Mouse (Mus musculus): ENCODE data around the gene Foxf1. TPM values are rescaled to one million over a fixed set of nuclear protein-coding genes. Genes with fewer than 3 reads are reported as not detected.

The Foxf1 gene
- polyA plus RNA-seq, 1 experiment = 0.04 TPM

GRCm38 (mm10) chr8:121108657-121109056, 24.5 kb downstream of the Foxf1 start:
- H3K27me3 ChIP-seq (ENCODE audit: control insufficient read depth, insufficient read depth, insufficient read length) = no peaks in the 10 kb centered on the region
- H3K79me2 ChIP-seq (ENCODE audit: control insufficient read depth, insufficient read depth) = peaks cover 19% of the 10 kb centered on the region
- no peaks in the 10 kb centered on the region for H3K79me3 ChIP-seq (ENCODE audit: low read depth)
- peak overlapping the region; percentile 47 for H3ac ChIP-seq (ENCODE audit: control insufficient read depth, insufficient read length, low read depth)
- peak overlapping the region; percentile 66 for H3K4me3 ChIP-seq (ENCODE audit: insufficient read depth, poor library complexity, severe bottlenecking)
- H3K36me3 ChIP-seq (ENCODE audit: control insufficient read depth, insufficient read depth) = peaks cover 8% of the 10 kb centered on the region
- no peak for TF ChIP-seq FOSL1 (IDR thresholded peaks at IDR 0.05; ENCODE audit: insufficient read depth, low read length, poor library complexity, severe bottlenecking)
- TF ChIP-seq CTCF (IDR thresholded peaks at IDR 0.05; ENCODE audit: control insufficient read depth, insufficient read depth, insufficient read length) = no peak
- no peak for TF ChIP-seq MYOG (IDR thresholded peaks at IDR 0.05; ENCODE audit: control insufficient read depth, extremely low read depth, insufficient read length)
- no peak for TF ChIP-seq MYOD1 (IDR thresholded peaks at IDR 0.05; ENCODE audit: control insufficient read depth, insufficient read length, low read depth)
- TF ChIP-seq USF1 (IDR thresholded peaks at IDR 0.05; ENCODE audit: low read depth) = no peak
- TF ChIP-seq MAX (IDR thresholded peaks at IDR 0.05) = no peak
- no peak for TF ChIP-seq CEBPB (IDR thresholded peaks at IDR 0.05; ENCODE audit: low read depth)

- Histone ChIP-seq H3K4me3 (ENCODE audit: insufficient read depth, poor library complexity, severe bottlenecking) (no peak overlapping the region), H3K79me2 (ENCODE audit: control insufficient read depth, insufficient read depth) (peaks cover 20% of the 10 kb centered on the region), H3K36me3 (ENCODE audit: control insufficient read depth, insufficient read depth) (no peaks in the 10 kb centered on the region), H3K27me3 (ENCODE audit: control insufficient read depth, insufficient read depth, insufficient read length) (no peaks in the 10 kb centered on the region), H3K79me3 (ENCODE audit: low read depth) (no peaks in the 10 kb centered on the region), H3ac (ENCODE audit: control insufficient read depth, insufficient read length, low read depth) (no peak overlapping the region)
- no peak for TF ChIP-seq CTCF (IDR thresholded peaks at IDR 0.05; ENCODE audit: control insufficient read depth, insufficient read depth, insufficient read length)
- TF ChIP-seq MYOD1 (IDR thresholded peaks at IDR 0.05; ENCODE audit: control insufficient read depth, insufficient read length, low read depth) = no peak
- no peak for TF ChIP-seq CEBPB (IDR thresholded peaks at IDR 0.05; ENCODE audit: low read depth)
- TF ChIP-seq MAX (IDR thresholded peaks at IDR 0.05) = no peak
- TF ChIP-seq FOSL1 (IDR thresholded peaks at IDR 0.05; ENCODE audit: insufficient read depth, low read length, poor library complexity, severe bottlenecking) = no peak
- no peak for TF ChIP-seq USF1 (IDR thresholded peaks at IDR 0.05; ENCODE audit: low read depth)
- TF ChIP-seq MYOG (IDR thresholded peaks at IDR 0.05; ENCODE audit: control insufficient read depth, extremely low read depth, insufficient read length) = no peak
These were observed 27.1 kb downstream of the Foxf1 start for GRCm38 (mm10) chr8:121111145-121111907.

GRCm38 (mm10) chr8:121113261-121113660, 29.1 kb downstream of the Foxf1 start:
- Histone ChIP-seq H3K4me3 (ENCODE audit: insufficient read depth, poor library complexity, severe bottlenecking) (no peak overlapping the region), H3K27me3 (ENCODE audit: control insufficient read depth, insufficient read depth, insufficient read length) (no peaks in the 10 kb centered on the region), H3K36me3 (ENCODE audit: control insufficient read depth, insufficient read depth) (no peaks in the 10 kb centered on the region), H3ac (ENCODE audit: control insufficient read depth, insufficient read length, low read depth) (no peak overlapping the region), H3K79me2 (ENCODE audit: control insufficient read depth, insufficient read depth) (peaks cover 22% of the 10 kb centered on the region), H3K79me3 (ENCODE audit: low read depth) (peaks cover 10% of the 10 kb centered on the region)
- TF ChIP-seq MYOD1 (IDR thresholded peaks at IDR 0.05; ENCODE audit: control insufficient read depth, insufficient read length, low read depth) (no peak), CTCF (IDR thresholded peaks at IDR 0.05; ENCODE audit: control insufficient read depth, insufficient read depth, insufficient read length) (peak; percentile 94)

- Histone ChIP-seq H3K79me3 (ENCODE audit: low read depth) (peaks cover 28% of the 10 kb centered on the region), H3K27me3 (ENCODE audit: control insufficient read depth, insufficient read depth, insufficient read length) (no peaks in the 10 kb centered on the region), H3K36me3 (ENCODE audit: control insufficient read depth, insufficient read depth) (no peaks in the 10 kb centered on the region), H3ac (ENCODE audit: control insufficient read depth, insufficient read length, low read depth) (peak overlapping the region; percentile 39), H3K79me2 (ENCODE audit: control insufficient read depth, insufficient read depth) (peaks cover 41% of the 10 kb centered on the region), H3K4me3 (ENCODE audit: insufficient read depth, poor library complexity, severe bottlenecking) (no peak overlapping the region)
- TF ChIP-seq MAX (IDR thresholded peaks at IDR 0.05) (no peak), MYOG (IDR thresholded peaks at IDR 0.05; ENCODE audit: control insufficient read depth, extremely low read depth, insufficient read length) (no peak), USF1 (IDR thresholded peaks at IDR 0.05; ENCODE audit: low read depth) (no peak), CTCF (IDR thresholded peaks at IDR 0.05; ENCODE audit: control insufficient read depth, insufficient read depth, insufficient read length) (no peak), CEBPB (IDR thresholded peaks at IDR 0.05; ENCODE audit: low read depth) (no peak), MYOD1 (IDR thresholded peaks at IDR 0.05; ENCODE audit: control insufficient read depth, insufficient read length, low read depth) (no peak), FOSL1 (IDR thresholded peaks at IDR 0.05; ENCODE audit: insufficient read depth, low read length, poor library complexity, severe bottlenecking) (no peak)
These were observed 30.9 kb downstream of the Foxf1 start for GRCm38 (mm10) chr8:121115136-121115535.

- no peaks in the 10 kb centered on the region for H3K27me3 ChIP-seq (ENCODE audit: control insufficient read depth, insufficient read depth, insufficient read length)
- peak within 1 kb of the TSS; percentile 68 for H3K4me3 ChIP-seq (ENCODE audit: insufficient read depth, poor library complexity, severe bottlenecking)
- TF ChIP-seq MYOD1 (IDR thresholded peaks at IDR 0.05; ENCODE audit: control insufficient read depth, insufficient read length, low read depth) (no peak), FOSL1 (IDR thresholded peaks at IDR 0.05; ENCODE audit: insufficient read depth, low read length, poor library complexity, severe bottlenecking) (no peak), MYOG (IDR thresholded peaks at IDR 0.05; ENCODE audit: control insufficient read depth, extremely low read depth, insufficient read length) (no peak), USF1 (IDR thresholded peaks at IDR 0.05; ENCODE audit: low read depth) (no peak), MAX (IDR thresholded peaks at IDR 0.05) (no peak), CEBPB (IDR thresholded peaks at IDR 0.05; ENCODE audit: low read depth) (no peak), CTCF (IDR thresholded peaks at IDR 0.05; ENCODE audit: control insufficient read depth, insufficient read depth, insufficient read length) (no peak)
These were observed 31.8 kb downstream of the Foxf1 start, which contains the start of gene Foxc2 for GRCm38 (mm10) chr8:121115948-121116347. Foxc2 (plus strand) TSS chr8:121116171.

More at GRCm38 (mm10) chr8:121115948-121116347, 31.8 kb downstream of the Foxf1 start, which contains the start of gene Foxc2:
- Histone ChIP-seq H3ac (ENCODE audit: control insufficient read depth, insufficient read length, low read depth) (peak within 1 kb of the TSS; percentile 80), H3K79me3 (ENCODE audit: low read depth) (peaks cover 35% of the 10 kb centered on the region), H3K36me3 (ENCODE audit: control insufficient read depth, insufficient read depth) (peaks cover under 1% of the 10 kb centered on the region), H3K79me2 (ENCODE audit: control insufficient read depth, insufficient read depth) (peaks cover 49% of the 10 kb centered on the region)
